Mouse (Mus musculus): ENCODE measurements around the gene Fn1.

- TF ChIP-seq CTCF (IDR thresholded peaks at IDR 0.05; ENCODE audit: low read depth) (no peak), EP300 (IDR thresholded peaks at IDR 0.05; ENCODE audit: low read depth) (no peak)
Measured at GRCm38 (mm10) chr1:71632387-71632786, 20.6 kb downstream of the Fn1 start.
